Mouse (Mus musculus) intestine, postnatal 0 days (tissue): ENCODE measurements around the gene Selplg. TPM values are rescaled to one million over a fixed set of nuclear protein-coding genes. Genes with fewer than 3 reads are reported as not detected.

ENCODE experiments used
- ATAC-seq: fragments of 200-750 bp; cut with Nextera tagmentation; 2 replicates; pipeline ENCODE4 v1.8.0; 2017; ENCODE audit warnings: mild to moderate bottlenecking, moderate TSS enrichment, moderate library complexity
- H3K27ac ChIP-seq: fragments of 300-500 bp; sonication (generic); 2 replicates; pipeline ENCODE4 v1.5.1; 2014; ENCODE audit warnings: mild to moderate bottlenecking, low read depth, low read length, moderate library complexity
- H3K27me3 ChIP-seq: fragments of 300-500 bp; sonication (generic); replicated peaks from 2 replicates; pipeline ENCODE4 v1.6.1; 2014; ENCODE audit warnings: low read length, mixed read lengths; ENCODE audit not compliant: control insufficient read depth, insufficient read depth
- H3K36me3 ChIP-seq: fragments of 300-500 bp; sonication (generic); 2 replicates; pipeline ENCODE4 v1.6.1; 2014; ENCODE audit warnings: mild to moderate bottlenecking, moderate library complexity; ENCODE audit not compliant: control insufficient read depth, insufficient read depth
- H3K4me1 ChIP-seq: fragments of 300-500 bp; sonication (generic); replicated peaks from 2 replicates; pipeline ENCODE4 v1.6.1; 2014; ENCODE audit warnings: antibody characterized with exemption, low read length, mixed read lengths; ENCODE audit not compliant: control insufficient read depth, insufficient read depth
- H3K4me2 ChIP-seq: fragments of 300-500 bp; sonication (generic); replicated peaks from 2 replicates; pipeline ENCODE4 v1.6.1; 2014; ENCODE audit warnings: low read depth, mild to moderate bottlenecking, moderate library complexity
- H3K4me3 ChIP-seq: fragments of 300-500 bp; sonication (generic); 2 replicates; pipeline ENCODE4 v1.5.1; 2014; ENCODE audit warnings: low read depth, low read length
- H3K9ac ChIP-seq: fragments of 300-500 bp; sonication (generic); 2 replicates; pipeline ENCODE4 v1.6.1; 2014; ENCODE audit warnings: mild to moderate bottlenecking, low read depth, low read length
- H3K9me3 ChIP-seq: fragments of 300-500 bp; sonication (generic); 2 replicates; pipeline ENCODE4 v1.6.1; 2016; ENCODE audit warnings: mixed run types; ENCODE audit not compliant: control insufficient read depth
- CTCF ChIP-seq: sonication (generic); IDR thresholded peaks from 2 replicates; pipeline ENCODE4 v1.5.1; 2016; ENCODE audit warnings: low read depth, mild to moderate bottlenecking, control low read depth, antibody characterized with exemption, moderate library complexity
- WGBS: fragments of 180-500 bp; shearing (Covaris S2); extraction: QIAGEN DNeasy Blood & Tissue Kit; methylation state at CpG from one replicate; pipeline ENCODE4 v1.1.7; 2014; 5-methylcytosine and 5-hydroxymethylcytosine counted together
- polyA plus RNA-seq: library from polyadenylated mRNA; unstranded; fragments of >200 nt; fragmentation: Nextera tagmentation; extraction: Ambion mirVana; gene quantifications from 2 replicates; pipeline ENCODE4 v1.2.1, GENCODE M21; 2015

Gene Selplg
- polyA plus RNA-seq, 1 experiment from 2014 or later: 3.2 TPM

- H3K4me3 ChIP-seq: no peak overlapping the region
- 55% methylated on average over 7 of the region's 7 CpGs for WGBS
- H3K27ac ChIP-seq: no peak overlapping the region
- no peaks in the 10 kb centered on the region for H3K4me1 ChIP-seq
- TF ChIP-seq CTCF: peak; percentile 36
- no peak for ATAC-seq
- H3K9ac ChIP-seq: no peak overlapping the region
- H3K36me3 ChIP-seq: no peaks in the 10 kb centered on the region
- H3K9me3 ChIP-seq: no peaks in the 10 kb centered on the region
- H3K4me2 ChIP-seq: no peak overlapping the region
- H3K27me3 ChIP-seq: no peaks in the 10 kb centered on the region
Measured at GRCm38 (mm10) chr5:113804395-113804966, 28.0 kb downstream of the Selplg start.

GRCm38 (mm10) chr5:113800280-113800679 lies 32.2 kb downstream of the Selplg start, which contains the start of gene Tmem119:
Gene Tmem119 (minus strand): TSS chr5:113800516.
- Histone ChIP-seq H3K4me1 (no peaks in the 10 kb centered on the region), H3K9me3 (no peaks in the 10 kb centered on the region), H3K4me3 (peak within 1 kb of the TSS; percentile 34), H3K36me3 (0 out of 2 replicates have a peak, but pooled peaks cover 2% of the 10 kb centered on the region), H3K27ac (peak within 1 kb of the TSS; percentile 21; the same call in 1 of the 2 replicates), H3K9ac (no peak within 1 kb of the TSS; the same call in 1 of the 2 replicates), H3K4me2 (peak within 1 kb of the TSS; percentile 52), H3K27me3 (no peaks in the 10 kb centered on the region)
- ATAC-seq: peak; percentile 68
- no peak for TF ChIP-seq CTCF
- 0% methylated on average over 11 of the region's 11 CpGs for WGBS

- peak overlapping the region; percentile 34 for H3K4me3 ChIP-seq
- TF ChIP-seq CTCF: no peak
- 0 out of 2 replicates have a peak, but pooled peaks cover 5% of the 10 kb centered on the region for H3K36me3 ChIP-seq
- H3K4me2 ChIP-seq: peak overlapping the region; percentile 52
- H3K27me3 ChIP-seq: no peaks in the 10 kb centered on the region
- H3K4me1 ChIP-seq: no peaks in the 10 kb centered on the region
- H3K27ac ChIP-seq: peak overlapping the region; percentile 21; the same call in 1 of the 2 replicates
- no peaks in the 10 kb centered on the region for H3K9me3 ChIP-seq
- 43% methylated on average over 5 of the region's 5 CpGs for WGBS
- H3K9ac ChIP-seq: no peak overlapping the region
- no peak for ATAC-seq
Measured at GRCm38 (mm10) chr5:113799691-113800090, 32.8 kb downstream of the Selplg start.

- no peak overlapping the region for H3K9ac ChIP-seq
- peak overlapping the region; percentile 34; the same call in 1 of the 2 replicates for H3K4me3 ChIP-seq
- 0 out of 2 replicates have a peak, but pooled peaks cover 5% of the 10 kb centered on the region for H3K36me3 ChIP-seq
- H3K27ac ChIP-seq: no peak overlapping the region
- no peaks in the 10 kb centered on the region for H3K27me3 ChIP-seq
- no peak for TF ChIP-seq CTCF
- no peaks in the 10 kb centered on the region for H3K9me3 ChIP-seq
- no peak for ATAC-seq
- no peaks in the 10 kb centered on the region for H3K4me1 ChIP-seq
- WGBS: 70% methylated on average over 9 of the region's 9 CpGs
- H3K4me2 ChIP-seq: peak overlapping the region; percentile 52
Measured at GRCm38 (mm10) chr5:113798525-113798924, 33.9 kb downstream of the Selplg start.

- 23% methylated on average over 19 of the region's 19 CpGs for WGBS
- no peaks in the 10 kb centered on the region for H3K9me3 ChIP-seq
- peak overlapping the region; percentile 34; the same call in 1 of the 2 replicates for H3K9ac ChIP-seq
Measured at GRCm38 (mm10) chr5:113797149-113797882, 35.1 kb downstream of the Selplg start.

GRCm38 (mm10) chr5:113796401-113797148 lies 35.9 kb downstream of the Selplg start:
- ATAC-seq: no peak
- no peak overlapping the region; the same call in 1 of the 2 replicates for H3K27ac ChIP-seq
- TF ChIP-seq CTCF: no peak
- H3K9ac ChIP-seq: no peak overlapping the region
- no peaks in the 10 kb centered on the region for H3K27me3 ChIP-seq
- 7% methylated on average over 13 of the region's 13 CpGs for WGBS
- H3K4me1 ChIP-seq: no peaks in the 10 kb centered on the region
- H3K36me3 ChIP-seq: 0 out of 2 replicates have a peak, but pooled peaks cover 5% of the 10 kb centered on the region
- H3K9me3 ChIP-seq: no peaks in the 10 kb centered on the region
- H3K4me2 ChIP-seq: peak overlapping the region; percentile 52
- H3K4me3 ChIP-seq: no peak overlapping the region

More at GRCm38 (mm10) chr5:113797149-113797882, 35.1 kb downstream of the Selplg start:
- ATAC-seq: no peak
- TF ChIP-seq CTCF: no peak
- Histone ChIP-seq H3K27ac (no peak overlapping the region; the same call in 1 of the 2 replicates), H3K4me1 (no peaks in the 10 kb centered on the region), H3K36me3 (0 out of 2 replicates have a peak, but pooled peaks cover 5% of the 10 kb centered on the region), H3K27me3 (no peaks in the 10 kb centered on the region), H3K4me3 (0 out of 2 replicates have a peak overlapping the region, but pooled peaks have one; percentile 0), H3K4me2 (peak overlapping the region; percentile 52)
